Mouse (Mus musculus) gastrocnemius, postnatal 4 days (tissue): Measurements from ENCODE around the gene Slf2. TPM values are rescaled to one million over a fixed set of nuclear protein-coding genes. Genes with fewer than 3 reads are reported as not detected.

Experiments used
- DNase-seq, 2 experiments: peaks; one replicate each; pipeline ENCODE4 v3.0.0; 2021 to 2022; ENCODE audit warnings: low spot score in 2 of 2, mixed read lengths in 2 of 2
- total RNA-seq, 2 experiments: library from RNA; stranded (reverse); gene quantifications; 2 replicates each; pipeline ENCODE4 v1.2.3; 2021

The Slf2 gene
- total RNA-seq, 2 experiments from 2014 or later: 46.8 to 52.4 TPM

GRCm38 (mm10) chr19:44982477-44983115, 51.6 kb downstream of the Slf2 start:
- no peak for DNase-seq

DNA sequence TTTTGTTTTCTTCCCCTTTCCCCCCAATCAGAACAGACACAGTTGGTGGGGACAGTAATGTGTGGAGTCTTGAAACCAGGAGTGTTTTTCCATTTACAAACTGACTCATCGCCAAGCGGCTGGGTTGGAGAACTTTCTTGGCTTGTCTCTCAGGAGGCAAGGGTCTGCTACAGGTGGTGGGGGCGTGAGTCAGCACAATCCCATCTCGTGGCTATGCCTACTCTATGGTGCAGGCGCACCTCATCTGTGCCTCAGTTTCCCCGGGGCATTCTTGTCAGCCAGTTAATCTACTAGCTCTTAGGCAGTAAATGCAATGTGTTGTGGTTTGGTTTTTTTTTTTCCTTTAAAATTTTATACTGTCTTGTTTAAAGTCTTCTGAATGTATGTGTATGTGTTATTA, 52.4 kb downstream of the Slf2 start:
- no peak for DNase-seq

DNA sequence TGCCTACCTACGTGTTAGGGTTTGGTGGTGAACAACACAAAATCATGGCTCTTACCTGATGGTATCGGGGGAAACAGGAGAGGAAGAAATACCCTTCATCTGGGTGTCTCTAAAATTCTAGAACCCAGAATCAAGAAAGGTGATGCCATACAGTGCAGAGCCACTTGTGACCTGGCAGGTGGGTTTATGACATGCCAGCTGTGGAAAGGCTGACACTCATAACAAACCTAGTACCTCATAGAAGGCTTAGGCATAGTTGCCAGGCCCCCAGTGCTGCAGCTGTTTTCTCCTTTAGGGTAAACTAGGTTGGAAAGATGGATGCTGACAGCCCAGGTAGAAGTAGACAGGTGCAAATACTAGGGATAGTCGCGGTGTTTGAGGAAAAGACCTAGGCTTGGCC, 53.5 kb downstream of the Slf2 start:
- DNase-seq: no peak

DNA sequence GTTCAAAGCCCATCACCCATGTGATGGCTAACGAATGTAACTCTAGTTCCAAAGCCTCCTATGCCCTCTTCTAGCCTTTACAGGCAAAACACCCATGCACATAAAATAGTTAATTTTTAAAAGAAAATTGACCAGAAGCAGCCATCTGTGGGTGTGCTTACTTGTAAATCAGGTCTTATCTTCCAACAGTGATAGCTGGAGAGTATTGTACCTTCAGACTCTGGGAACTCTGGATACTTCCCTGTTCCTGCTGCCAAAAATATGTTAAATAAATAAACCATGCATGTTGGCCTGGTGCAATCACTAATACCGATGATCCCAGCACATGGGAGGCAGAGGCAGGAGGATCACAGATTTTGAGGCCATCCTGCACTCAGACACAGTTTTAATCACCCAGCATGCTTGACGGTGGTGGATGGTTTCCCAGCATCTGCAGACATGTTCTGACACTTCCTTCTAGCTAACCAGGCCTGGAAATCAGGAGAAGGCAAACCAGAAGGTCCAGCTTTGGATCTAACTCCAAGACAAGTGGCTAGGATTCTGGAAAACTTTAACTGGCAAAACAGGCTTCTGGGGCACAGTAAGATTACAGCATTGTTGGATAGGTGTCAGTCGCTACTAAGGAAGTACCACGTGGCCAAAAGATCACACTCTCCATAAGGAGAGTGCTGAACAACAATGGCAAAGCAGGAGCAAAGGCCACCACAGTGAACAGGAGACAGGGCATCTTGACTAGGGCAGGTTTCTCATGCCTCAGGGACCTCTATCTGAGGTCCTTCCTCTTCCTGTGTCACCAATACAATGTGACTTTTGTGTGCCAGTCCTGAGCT, 54.4 kb downstream of the Slf2 start:
- DNase-seq: no peak

GRCm38 (mm10) chr19:44987004-44987403, 56.1 kb downstream of the Slf2 start:
- DNase-seq: no peak

DNA sequence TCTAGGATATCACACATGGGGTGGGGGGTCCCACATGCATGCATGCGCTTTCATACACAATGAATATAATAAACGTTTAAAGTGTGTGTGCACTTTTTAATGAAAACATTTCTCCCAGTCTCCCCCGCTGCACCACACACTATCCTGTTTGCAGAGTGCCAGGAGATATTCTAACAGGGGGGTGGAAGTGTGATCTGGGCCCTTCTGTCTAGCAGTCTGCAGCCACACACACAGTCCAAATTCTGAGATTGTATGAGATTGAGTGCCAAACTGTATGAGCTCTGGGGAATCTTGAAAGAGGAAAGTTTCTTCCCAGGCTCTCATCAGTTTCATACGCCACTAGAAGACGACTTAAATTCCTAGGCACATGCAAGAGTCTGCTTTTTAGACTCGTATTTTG, 56.9 kb downstream of the Slf2 start:
- no peak for DNase-seq

- DNase-seq: no peak
These were observed 57.4 kb downstream of the Slf2 start for GRCm38 (mm10) chr19:44988321-44988720.

DNA sequence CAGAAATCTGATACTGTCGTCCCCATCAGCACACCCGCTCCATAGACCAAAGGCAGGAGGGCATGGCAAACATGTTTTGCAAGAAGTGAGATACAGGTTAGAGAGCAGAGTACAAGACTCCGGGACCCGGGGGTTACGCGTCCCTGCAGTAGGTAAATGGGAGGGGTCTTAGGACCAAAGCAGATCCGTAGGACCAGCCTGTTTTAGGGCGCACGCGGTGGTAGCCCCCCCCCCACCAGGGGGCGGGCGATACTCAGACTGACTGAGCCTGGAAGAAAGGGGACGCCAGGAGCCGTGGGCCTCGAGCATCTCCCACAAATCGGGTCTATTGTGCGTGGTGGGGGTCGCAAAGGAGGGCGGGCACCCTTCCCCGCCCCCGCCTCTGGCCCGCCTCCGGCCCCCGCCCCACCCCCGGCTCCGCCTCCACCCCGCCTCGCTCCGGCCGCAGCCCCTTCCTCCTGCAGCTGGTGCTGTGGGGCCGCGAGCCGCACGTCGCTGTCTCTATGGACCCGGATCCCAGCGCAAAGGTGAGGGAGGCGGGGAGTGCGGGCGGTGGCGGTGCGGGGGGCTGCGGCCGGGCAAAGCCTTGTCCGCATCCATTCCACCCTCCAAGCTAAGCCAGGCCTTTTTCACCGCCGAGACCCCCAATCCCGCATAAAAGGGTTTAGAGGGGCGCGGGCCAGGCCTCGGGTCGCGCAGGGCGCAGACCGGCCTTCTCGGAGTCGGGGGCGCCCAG, 58.0 kb downstream of the Slf2 start, which contains the start of gene Sema4g:
Gene Sema4g, plus strand, starts transcription at position 271 of the 736 bp plus-strand sequence.
- DNase-seq: no peak

- no peak for DNase-seq
These were observed 58.9 kb downstream of the Slf2 start for GRCm38 (mm10) chr19:44989567-44990495.

- no peak for DNase-seq
These were observed 60.1 kb downstream of the Slf2 start for GRCm38 (mm10) chr19:44991031-44991430.

DNA sequence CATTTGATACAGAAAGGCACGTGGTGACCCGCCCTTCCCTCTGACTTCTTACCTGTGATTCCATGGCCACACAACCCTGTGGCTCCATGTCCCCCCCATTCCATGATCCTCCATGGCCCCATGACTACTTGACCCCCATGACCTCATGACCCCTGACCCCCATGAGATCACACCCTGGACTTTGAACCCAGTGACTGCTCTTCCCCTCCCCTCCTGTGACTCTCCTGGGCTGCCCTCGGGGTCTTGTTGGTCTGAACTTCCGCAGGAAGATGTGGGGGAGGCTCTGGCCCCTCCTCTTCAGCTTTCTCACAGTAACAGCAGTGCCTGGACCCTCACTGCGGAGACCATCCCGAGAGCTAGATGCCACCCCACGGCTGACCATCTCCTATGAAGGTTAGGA, 61.3 kb downstream of the Slf2 start:
- no peak for DNase-seq

DNA sequence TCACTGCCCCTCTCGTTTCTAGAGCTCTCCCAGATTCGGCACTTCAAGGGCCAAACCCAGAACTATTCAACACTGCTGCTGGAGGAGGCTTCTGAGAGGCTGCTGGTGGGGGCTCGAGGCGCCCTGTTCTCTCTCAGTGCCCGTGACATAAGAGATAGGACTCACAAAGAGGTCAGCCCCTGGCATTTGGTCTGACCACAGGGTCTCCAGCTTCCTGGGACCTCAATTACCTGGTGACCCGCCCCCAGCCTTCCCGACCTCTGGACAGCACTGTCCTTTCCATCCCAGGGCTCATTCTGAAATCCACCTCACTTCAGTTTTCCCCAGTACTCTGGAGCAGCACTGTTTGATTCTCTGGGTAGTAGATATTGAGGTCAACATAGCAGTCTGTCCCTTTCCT, 61.8 kb downstream of the Slf2 start:
- no peak for DNase-seq

DNA sequence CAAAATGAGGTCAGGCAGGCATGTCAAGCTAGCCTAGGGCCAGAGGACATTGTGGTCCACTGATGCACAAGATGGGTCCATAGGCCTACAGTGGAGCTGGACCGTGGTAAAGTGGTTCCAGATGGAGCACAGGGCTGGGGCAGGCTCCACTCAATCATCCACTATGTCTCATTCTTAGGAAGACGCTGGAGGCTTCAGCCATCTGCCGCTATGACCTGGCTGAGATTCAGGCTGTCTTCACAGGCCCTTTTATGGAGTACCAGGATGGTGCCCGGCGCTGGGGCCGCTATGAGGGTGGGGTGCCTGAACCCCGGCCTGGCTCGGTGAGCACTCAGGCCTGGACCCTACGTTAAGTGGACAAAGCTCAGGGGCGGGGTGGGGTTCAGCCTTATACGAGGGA, 66.8 kb downstream of the Slf2 start:
- no peak for DNase-seq

- no peak for DNase-seq
These were observed 68.7 kb downstream of the Slf2 start for GRCm38 (mm10) chr19:44999647-45000046.

- no peak for DNase-seq
These were observed 71.3 kb downstream of the Slf2 start for GRCm38 (mm10) chr19:45002301-45002700.

- no peak for DNase-seq
These were observed 73.0 kb downstream of the Slf2 start for GRCm38 (mm10) chr19:45003740-45004516.

DNA sequence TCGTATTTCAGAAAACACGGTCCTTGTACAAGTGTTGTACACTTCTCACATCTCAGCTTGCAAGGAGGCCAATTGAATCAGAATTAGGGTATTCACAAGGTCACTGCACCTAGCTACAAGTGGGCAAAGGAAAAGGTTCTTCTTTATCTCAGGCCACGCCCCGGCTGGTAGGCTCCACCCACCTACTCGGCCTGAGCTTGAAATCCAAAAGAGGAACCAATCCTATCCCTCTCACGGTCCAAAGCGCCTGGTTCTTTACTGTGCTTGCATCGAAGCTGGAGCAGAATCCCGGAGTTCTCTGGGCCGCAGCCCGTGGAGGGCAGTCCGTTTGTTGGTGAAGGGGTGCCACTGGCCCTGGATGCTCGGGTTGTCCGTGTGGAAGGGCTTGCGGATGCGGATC, 74.5 kb downstream of the Slf2 start, which contains the start of gene Twnk:
Gene Twnk, plus strand, starts transcription at position 220 of the 400 bp plus-strand sequence.
- no peak for DNase-seq

DNA sequence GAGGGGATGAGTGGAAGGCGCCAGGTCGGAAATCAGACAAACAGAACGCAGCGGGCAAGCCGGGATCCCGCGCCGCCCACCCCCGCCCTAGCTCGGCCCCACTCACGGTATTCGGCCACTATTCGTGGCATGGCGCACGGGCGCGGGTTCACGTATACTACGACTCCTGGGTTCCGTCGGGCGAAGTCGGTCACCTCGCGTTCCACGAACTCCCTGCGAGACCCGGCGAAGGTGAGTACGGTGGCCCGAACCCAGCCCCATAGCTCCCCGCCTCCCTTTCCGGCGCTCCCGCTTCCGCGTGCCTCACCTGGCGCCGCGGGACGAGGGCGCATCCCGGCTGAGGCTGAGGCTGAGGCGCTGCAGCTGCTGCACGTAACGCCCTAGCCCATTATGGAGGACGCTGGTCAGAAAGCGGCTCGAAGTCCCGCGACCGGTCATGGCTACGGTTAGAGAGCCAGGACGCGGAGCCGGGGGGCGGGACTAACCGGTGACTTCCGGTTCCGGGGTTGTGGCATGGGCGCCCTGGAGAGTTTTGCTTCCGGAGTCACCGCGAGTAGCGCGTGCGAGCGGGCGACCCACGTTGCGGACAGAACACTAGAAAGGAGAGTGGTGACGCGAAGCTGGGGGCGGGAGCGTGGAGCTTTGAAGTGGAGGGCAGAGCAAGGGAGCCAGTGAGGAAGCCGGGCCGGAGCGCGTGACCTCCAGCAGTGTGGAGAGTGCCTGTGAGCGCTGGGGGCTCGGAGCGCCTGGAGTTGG, 75.2 kb downstream of the Slf2 start, which contains the start of gene Mrpl43:
Gene Mrpl43, minus strand, starts transcription at position 486 of the 756 bp plus-strand sequence.
- peak; percentile 98 for DNase-seq

DNA sequence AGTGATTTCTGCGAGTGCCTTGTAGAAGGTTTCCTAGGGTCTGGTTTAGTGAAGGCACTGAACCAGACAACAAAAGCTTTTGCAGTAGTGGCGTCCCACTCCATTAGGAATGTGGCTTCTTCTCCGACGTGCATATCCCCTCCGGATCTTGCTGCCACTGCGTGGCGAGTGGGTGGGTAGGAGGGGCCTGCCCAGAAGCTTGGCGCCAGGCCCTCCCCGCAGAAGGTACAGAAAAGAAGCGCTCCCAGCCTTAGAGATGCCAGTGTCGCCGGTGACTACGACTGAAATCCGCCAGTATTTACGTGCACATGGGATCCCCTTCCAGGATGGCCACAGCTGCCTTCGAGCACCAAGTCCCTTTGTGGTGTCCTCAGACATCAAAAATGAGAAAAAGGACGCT, 76.1 kb downstream of the Slf2 start:
- no peak for DNase-seq
